Mouse (Mus musculus): ENCODE measurements at regions not wholly inside any gene's neighbourhood (a gene's known extent, or its start where the extent isn't known, plus 50 kb on each side); places are given as distances from the start of the nearest gene placed in this dataset.
A peak's percentile ranks its signal among the peaks of the same experiment; 100 is the strongest.

DNA sequence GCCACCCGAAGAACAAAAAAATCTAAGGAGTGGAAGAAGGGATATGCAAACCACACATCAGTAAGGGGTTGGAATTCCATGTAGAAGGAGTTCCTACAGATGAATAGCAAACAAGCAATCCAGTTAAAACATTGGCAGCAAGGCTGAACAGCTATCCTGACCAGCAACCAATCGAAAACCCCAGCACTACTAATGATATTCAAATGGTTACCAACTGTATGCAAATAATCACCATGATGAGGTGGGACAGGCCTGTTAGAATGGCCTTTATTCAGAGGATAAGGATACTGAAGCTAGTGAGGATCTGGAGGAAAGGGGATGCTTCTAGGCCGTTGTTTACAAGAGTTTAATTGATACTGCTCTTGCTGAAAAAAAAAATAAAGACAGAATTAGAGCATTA lies 166.0 kb upstream of the Grik3 start:
- H3K27me3 ChIP-seq = 0 out of 2 replicates have a peak, but pooled peaks cover 4% of the 10 kb centered on the region
- H3K4me1 ChIP-seq = no peaks in the 10 kb centered on the region
- H3K36me3 ChIP-seq = no peaks in the 10 kb centered on the region
- H3K4me3 ChIP-seq = no peak overlapping the region
- H3K9me3 ChIP-seq = no peaks in the 10 kb centered on the region
- H3K9ac ChIP-seq = no peak overlapping the region
- no peak overlapping the region for H3K4me2 ChIP-seq
- WGBS = 76% methylated on average over 3 of the region's 3 CpGs
- no peak for ATAC-seq (ENCODE audit: insufficient number of reproducible peaks, insufficient read depth, low FRiP score, low TSS enrichment, low read depth)
- H3K27ac ChIP-seq = no peak overlapping the region

DNA sequence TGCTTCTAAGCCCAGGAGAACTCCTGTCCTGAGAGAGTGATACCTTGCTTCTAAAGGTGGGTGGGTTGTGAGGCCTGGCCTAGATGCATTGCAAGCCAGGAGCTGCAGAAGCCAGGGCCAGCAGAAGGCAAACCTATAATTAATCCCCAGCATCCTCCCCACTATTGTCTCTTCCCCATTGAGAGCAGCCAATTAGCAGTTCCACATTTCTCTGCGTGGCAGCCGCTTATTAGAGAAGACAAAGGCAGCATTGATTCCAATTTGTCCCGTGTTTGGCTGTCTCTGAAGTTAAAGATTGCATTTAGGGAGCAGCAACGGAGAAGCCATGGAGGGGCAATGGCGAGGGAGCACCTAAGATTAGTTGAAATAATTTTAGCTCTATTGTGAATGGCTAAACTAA lies 171.2 kb upstream of the Grik3 start:
- H3K4me3 ChIP-seq = no peak overlapping the region
- H3K36me3 ChIP-seq = no peaks in the 10 kb centered on the region
- H3K9me3 ChIP-seq = no peaks in the 10 kb centered on the region
- WGBS = 11% methylated on average over 5 of the region's 5 CpGs
- no peak overlapping the region for H3K4me2 ChIP-seq
- no peak overlapping the region for H3K9ac ChIP-seq
- H3K4me1 ChIP-seq = no peaks in the 10 kb centered on the region
- H3K27ac ChIP-seq = no peak overlapping the region
- peaks cover 7% of the 10 kb centered on the region for H3K27me3 ChIP-seq
- ATAC-seq (ENCODE audit: insufficient number of reproducible peaks, insufficient read depth, low FRiP score, low TSS enrichment, low read depth) = no peak

DNA sequence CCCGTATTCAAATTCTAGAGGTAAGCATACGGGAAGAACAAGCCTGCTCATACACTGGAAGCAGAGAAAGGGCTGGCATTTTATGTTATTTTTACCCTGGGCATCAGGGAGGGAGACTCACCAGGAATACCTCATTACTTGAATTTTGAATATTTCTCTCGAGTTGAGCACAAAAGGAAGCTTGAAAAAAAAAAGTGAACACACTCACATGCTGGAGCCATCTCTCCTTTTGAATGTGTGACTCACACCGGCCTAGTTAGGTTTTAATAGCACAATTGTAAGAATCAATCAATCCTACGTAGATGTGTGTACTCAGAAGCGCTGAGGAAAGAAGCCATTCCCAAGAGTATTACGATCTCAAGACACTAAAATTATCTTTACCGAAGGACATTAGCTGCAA lies 172.2 kb upstream of the Grik3 start:
- no peak overlapping the region for H3K4me3 ChIP-seq
- no peak overlapping the region for H3K4me2 ChIP-seq
- H3K27me3 ChIP-seq = peaks cover 10% of the 10 kb centered on the region
- no peak for ATAC-seq (ENCODE audit: insufficient number of reproducible peaks, insufficient read depth, low FRiP score, low TSS enrichment, low read depth)
- H3K36me3 ChIP-seq = no peaks in the 10 kb centered on the region
- no peak overlapping the region for H3K27ac ChIP-seq
- H3K4me1 ChIP-seq = no peaks in the 10 kb centered on the region
- WGBS = 52% methylated on average over 8 of the region's 8 CpGs
- H3K9me3 ChIP-seq = no peaks in the 10 kb centered on the region
- no peak overlapping the region for H3K9ac ChIP-seq

DNA sequence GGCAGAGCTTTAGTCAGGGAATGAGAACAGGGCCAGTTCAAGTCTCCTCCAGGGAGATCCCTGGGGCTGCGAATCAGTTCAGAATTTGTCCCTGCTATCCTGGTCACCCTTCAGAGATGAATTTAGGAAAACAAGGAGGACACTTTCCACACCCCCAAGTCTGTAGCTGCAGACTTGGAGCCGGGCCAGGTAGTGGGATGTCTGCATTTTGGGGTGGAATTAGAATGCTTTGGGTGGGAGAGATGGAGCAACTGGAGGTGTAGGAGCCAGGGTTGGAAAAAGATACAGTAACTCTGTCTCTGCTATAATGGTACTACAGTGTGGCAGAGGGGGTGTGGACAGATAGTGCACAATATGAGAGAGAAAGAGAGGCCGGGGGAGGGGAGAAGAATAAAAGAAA lies 173.6 kb upstream of the Grik3 start:
- no peaks in the 10 kb centered on the region for H3K36me3 ChIP-seq
- H3K9ac ChIP-seq = no peak overlapping the region
- ATAC-seq (ENCODE audit: insufficient number of reproducible peaks, insufficient read depth, low FRiP score, low TSS enrichment, low read depth) = no peak
- H3K4me1 ChIP-seq = no peaks in the 10 kb centered on the region
- H3K9me3 ChIP-seq = no peaks in the 10 kb centered on the region
- H3K27ac ChIP-seq = no peak overlapping the region
- 80% methylated on average over 3 of the region's 3 CpGs for WGBS
- H3K27me3 ChIP-seq = peaks cover 16% of the 10 kb centered on the region
- no peak overlapping the region for H3K4me3 ChIP-seq
- no peak overlapping the region for H3K4me2 ChIP-seq

DNA sequence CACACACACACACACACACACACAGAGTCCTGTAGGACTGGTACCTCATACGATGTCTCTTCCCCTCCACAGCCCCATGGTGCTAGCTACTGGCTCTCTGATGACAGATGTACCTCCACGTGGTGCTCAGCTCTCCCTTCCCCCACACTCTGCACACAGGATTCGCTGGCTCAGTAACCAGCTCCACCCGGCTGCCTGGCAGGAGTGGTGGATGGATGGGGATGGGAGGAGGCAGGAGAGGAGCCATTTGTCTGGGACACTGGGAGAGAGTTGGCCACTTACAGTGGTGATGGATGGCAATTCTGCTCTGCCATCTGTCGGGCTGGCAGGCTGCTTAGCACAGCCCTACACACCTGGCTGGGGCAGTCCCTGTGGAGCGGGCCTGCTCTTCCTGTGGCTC lies 174.7 kb upstream of the Grik3 start:
- Histone ChIP-seq H3K9me3 (no peaks in the 10 kb centered on the region), H3K4me2 (no peak overlapping the region), H3K36me3 (no peaks in the 10 kb centered on the region), H3K4me3 (no peak overlapping the region), H3K27ac (no peak overlapping the region), H3K9ac (no peak overlapping the region), H3K4me1 (no peaks in the 10 kb centered on the region), H3K27me3 (peaks cover 16% of the 10 kb centered on the region)
- WGBS = 29% methylated on average over 6 of the region's 6 CpGs
- ATAC-seq (ENCODE audit: insufficient number of reproducible peaks, insufficient read depth, low FRiP score, low TSS enrichment, low read depth) = 0 out of 2 replicates have a peak, but pooled peaks have one; percentile 10

DNA sequence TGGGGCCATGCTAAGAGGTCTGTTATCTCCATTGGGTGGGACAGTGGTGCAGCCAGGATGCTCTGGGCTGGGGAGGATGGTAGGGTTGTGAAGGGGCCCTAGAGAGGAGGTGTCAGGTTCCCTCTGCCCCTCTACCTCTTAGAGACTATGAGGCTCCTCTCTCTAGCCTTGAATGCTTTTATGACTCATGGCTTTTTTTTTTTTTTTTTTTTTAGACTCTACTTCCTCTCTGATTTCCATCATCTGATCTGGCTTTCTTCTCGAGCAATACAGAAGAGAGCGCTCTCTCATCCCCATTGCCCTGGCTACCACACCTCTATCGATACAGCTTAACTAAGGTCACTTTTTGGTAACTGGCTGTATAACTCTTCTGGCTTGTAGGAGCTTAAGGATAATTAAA lies 176.6 kb upstream of the Grik3 start:
- no peaks in the 10 kb centered on the region for H3K4me1 ChIP-seq
- no peak for ATAC-seq (ENCODE audit: insufficient number of reproducible peaks, insufficient read depth, low FRiP score, low TSS enrichment, low read depth)
- no peaks in the 10 kb centered on the region for H3K36me3 ChIP-seq
- WGBS = 83% methylated on average over 3 of the region's 3 CpGs
- no peak overlapping the region for H3K4me3 ChIP-seq
- H3K9ac ChIP-seq = no peak overlapping the region
- no peak overlapping the region for H3K27ac ChIP-seq
- H3K4me2 ChIP-seq = no peak overlapping the region
- H3K9me3 ChIP-seq = no peaks in the 10 kb centered on the region
- H3K27me3 ChIP-seq = peaks cover 16% of the 10 kb centered on the region

DNA sequence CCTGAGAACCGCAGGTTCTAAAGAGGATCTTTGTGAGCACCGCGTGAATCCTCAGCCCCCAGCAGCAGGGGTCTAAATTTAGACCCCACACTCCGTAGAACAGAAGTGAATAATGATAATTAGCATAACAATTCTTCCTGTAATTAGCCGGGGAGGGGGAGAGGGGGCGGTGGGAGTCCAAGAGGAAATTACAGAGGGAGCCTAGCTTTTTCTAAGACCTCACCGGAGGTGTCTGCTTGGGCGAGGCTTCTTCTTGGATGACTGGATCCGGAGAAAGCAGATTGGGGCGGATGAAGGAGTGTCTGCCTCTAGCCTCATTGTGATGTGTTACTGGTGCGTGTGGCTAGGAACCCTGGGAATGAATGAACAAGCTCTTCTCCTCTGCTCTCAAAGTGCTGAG lies 177.2 kb upstream of the Grik3 start:
- Histone ChIP-seq H3K27me3 (peaks cover 16% of the 10 kb centered on the region), H3K27ac (no peak overlapping the region), H3K36me3 (no peaks in the 10 kb centered on the region), H3K4me1 (no peaks in the 10 kb centered on the region), H3K9me3 (no peaks in the 10 kb centered on the region), H3K4me2 (no peak overlapping the region), H3K4me3 (no peak overlapping the region), H3K9ac (no peak overlapping the region)
- 7% methylated on average over 11 of the region's 11 CpGs for WGBS
- no peak for ATAC-seq (ENCODE audit: insufficient number of reproducible peaks, insufficient read depth, low FRiP score, low TSS enrichment, low read depth)

DNA sequence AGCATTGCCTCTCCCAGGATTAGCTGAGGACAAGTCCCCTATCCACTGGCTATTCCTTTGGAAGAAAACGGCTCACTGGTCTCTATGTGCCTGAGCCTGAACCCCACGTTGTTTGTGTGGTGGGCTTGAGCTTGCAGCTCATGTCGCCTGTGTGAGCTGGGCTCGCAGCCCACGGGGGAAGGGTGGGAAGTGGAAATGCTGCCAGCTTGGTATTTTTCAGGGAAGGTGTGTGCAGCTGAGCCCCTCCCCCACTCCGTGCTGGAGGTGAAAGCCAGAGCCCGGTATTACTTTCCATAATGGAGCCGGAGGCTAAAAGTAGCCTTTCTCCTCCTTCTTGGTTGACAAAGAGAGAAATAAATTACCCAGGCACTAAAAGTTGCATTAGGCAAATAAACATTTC lies 180.5 kb upstream of the Zc3h12a start:
- Histone ChIP-seq H3K9me3 (no peaks in the 10 kb centered on the region), H3K4me3 (no peak overlapping the region), H3K4me1 (no peaks in the 10 kb centered on the region), H3K36me3 (no peaks in the 10 kb centered on the region), H3K27me3 (peaks cover 5% of the 10 kb centered on the region; the same call in 1 of the 2 replicates), H3K27ac (no peak overlapping the region), H3K9ac (no peak overlapping the region), H3K4me2 (no peak overlapping the region)
- 47% methylated on average over 8 of the region's 8 CpGs for WGBS
- ATAC-seq (ENCODE audit: insufficient number of reproducible peaks, insufficient read depth, low FRiP score, low TSS enrichment, low read depth) = no peak

DNA sequence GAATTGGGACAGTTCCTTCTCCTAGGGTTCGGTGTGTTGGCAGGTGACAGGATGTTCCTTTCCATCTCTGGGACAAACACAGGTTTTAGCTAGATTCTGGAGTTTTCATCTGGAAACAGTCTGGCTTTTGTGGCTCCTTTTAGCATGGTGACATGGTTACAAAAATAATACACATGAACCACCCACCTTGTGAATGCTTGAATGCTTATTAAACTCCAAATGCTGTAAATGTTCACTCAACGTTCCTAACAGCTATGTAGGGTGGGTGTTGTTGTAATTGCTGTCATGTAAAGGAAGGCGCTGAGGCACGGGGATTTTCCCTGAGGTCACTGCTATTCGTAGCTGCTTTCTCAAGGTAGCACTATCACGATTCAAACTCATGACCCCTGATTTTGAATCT lies 178.1 kb upstream of the Zc3h12a start:
- no peaks in the 10 kb centered on the region for H3K9me3 ChIP-seq
- H3K4me3 ChIP-seq = no peak overlapping the region
- no peak overlapping the region for H3K4me2 ChIP-seq
- no peaks in the 10 kb centered on the region for H3K4me1 ChIP-seq
- H3K27ac ChIP-seq = no peak overlapping the region
- 70% methylated on average over 6 of the region's 6 CpGs for WGBS
- no peaks in the 10 kb centered on the region for H3K27me3 ChIP-seq
- no peaks in the 10 kb centered on the region for H3K36me3 ChIP-seq
- ATAC-seq (ENCODE audit: insufficient number of reproducible peaks, insufficient read depth, low FRiP score, low TSS enrichment, low read depth) = no peak
- H3K9ac ChIP-seq = no peak overlapping the region

DNA sequence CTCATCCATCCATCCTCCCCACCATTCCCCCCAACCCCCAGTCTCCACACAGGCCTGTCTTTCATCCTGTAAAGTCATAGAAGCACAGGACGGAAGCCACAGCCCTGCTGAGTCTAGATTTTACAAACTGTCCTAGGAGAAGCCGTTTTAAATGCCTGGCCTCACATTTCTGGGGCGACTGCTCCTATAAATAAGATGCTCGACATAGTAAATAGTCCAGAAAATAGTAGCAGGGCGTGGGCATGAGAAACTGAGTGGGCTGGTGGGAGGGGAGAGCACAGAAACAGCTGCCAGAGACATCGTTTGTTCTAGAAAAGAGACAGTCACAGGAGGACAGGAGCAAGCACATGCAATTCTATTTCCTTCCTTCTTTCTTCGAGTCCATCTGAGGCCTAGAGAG lies 175.0 kb upstream of the Zc3h12a start:
- H3K4me2 ChIP-seq = no peak overlapping the region
- 64% methylated on average over 7 of the region's 7 CpGs for WGBS
- H3K4me1 ChIP-seq = no peaks in the 10 kb centered on the region
- H3K36me3 ChIP-seq = no peaks in the 10 kb centered on the region
- H3K9ac ChIP-seq = no peak overlapping the region
- H3K27me3 ChIP-seq = no peaks in the 10 kb centered on the region
- no peaks in the 10 kb centered on the region for H3K9me3 ChIP-seq
- no peak for ATAC-seq (ENCODE audit: insufficient number of reproducible peaks, insufficient read depth, low FRiP score, low TSS enrichment, low read depth)
- H3K27ac ChIP-seq = no peak overlapping the region
- no peak overlapping the region for H3K4me3 ChIP-seq

DNA sequence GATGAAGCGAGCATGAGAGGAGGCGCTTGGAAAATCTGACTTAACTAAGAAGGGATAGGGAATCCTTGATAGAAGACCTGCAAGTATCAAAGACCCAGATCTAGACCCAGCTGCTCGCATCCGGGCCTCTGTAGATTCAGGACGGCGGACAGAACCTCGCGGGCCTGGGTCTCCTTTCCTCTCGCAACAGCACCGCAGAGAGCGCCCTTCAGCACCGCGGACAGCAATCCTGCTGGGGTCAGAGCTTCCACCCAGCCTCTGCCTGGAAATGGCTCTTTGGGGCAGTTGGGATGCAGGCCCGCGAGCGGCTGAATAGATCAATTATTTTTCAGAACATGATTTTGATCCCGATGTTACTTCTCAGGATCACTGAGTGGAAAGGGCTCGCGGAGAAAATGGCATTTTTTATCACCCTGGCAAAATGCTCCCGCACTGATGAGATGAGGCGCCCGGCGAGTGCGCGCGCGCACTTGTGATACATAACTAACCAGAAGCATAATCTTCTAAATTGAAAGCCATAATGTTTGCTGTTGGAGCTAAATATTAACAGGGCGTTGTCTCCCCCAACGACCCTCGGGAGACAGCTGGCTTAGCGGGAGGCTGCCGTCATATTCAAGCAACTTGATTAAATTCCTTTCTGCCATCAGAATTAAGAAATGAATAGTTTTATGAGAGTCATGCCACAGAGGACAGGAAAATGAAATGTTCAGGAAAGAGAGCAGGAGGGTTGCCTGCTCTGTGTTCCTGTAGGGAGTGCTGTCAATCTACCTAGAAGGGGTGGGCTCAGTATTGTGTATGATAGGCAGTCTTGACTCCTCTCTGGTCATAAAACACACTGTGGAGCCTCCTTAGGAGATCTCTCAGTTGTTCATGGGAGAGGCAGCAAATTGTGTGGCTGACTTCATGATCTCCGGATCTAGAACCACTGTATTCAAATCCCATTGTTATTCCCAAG lies 173.1 kb upstream of the Zc3h12a start:
- H3K9me3 ChIP-seq = no peaks in the 10 kb centered on the region
- no peaks in the 10 kb centered on the region for H3K4me1 ChIP-seq
- no peak for ATAC-seq (ENCODE audit: insufficient number of reproducible peaks, insufficient read depth, low FRiP score, low TSS enrichment, low read depth)
- H3K36me3 ChIP-seq = no peaks in the 10 kb centered on the region
- no peaks in the 10 kb centered on the region for H3K27me3 ChIP-seq
- H3K9ac ChIP-seq = no peak overlapping the region
- no peak overlapping the region for H3K4me2 ChIP-seq
- H3K27ac ChIP-seq = no peak overlapping the region
- no peak overlapping the region for H3K4me3 ChIP-seq
- 23% methylated on average over 33 of the region's 33 CpGs for WGBS

DNA sequence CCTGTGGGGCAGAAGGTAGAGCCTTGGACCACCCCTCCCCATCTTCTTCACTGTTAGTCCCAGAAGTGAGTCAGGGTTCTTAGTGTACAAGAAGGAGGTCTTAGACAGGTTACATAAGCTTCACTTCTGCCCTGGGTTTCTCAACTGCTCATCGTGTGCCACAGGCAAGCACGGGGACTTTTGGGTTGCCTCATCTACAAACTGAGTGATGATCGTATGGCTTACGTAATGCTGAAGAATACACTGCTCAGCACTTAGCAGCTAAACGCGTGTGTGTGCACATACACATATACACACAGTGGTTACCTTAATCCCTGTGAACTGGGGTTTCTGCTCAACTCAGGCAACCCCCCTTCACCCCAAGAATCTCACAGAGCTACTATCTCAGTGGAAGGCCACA lies 163.1 kb upstream of the Zc3h12a start:
- no peaks in the 10 kb centered on the region for H3K36me3 ChIP-seq
- no peaks in the 10 kb centered on the region for H3K9me3 ChIP-seq
- H3K4me3 ChIP-seq = no peak overlapping the region
- 82% methylated on average over 6 of the region's 6 CpGs for WGBS
- ATAC-seq (ENCODE audit: insufficient number of reproducible peaks, insufficient read depth, low FRiP score, low TSS enrichment, low read depth) = no peak
- no peak overlapping the region for H3K27ac ChIP-seq
- peaks cover 7% of the 10 kb centered on the region; the same call in 1 of the 2 replicates for H3K4me1 ChIP-seq
- H3K9ac ChIP-seq = no peak overlapping the region
- no peak overlapping the region for H3K4me2 ChIP-seq
- no peaks in the 10 kb centered on the region for H3K27me3 ChIP-seq
